Mouse (Mus musculus): ENCODE measurements around the gene Rpl10-ps3. TPM values are rescaled to one million over a fixed set of nuclear protein-coding genes. Genes with fewer than 3 reads are reported as not detected.
A peak's percentile ranks its signal among the peaks of the same experiment; 100 is the strongest.

Rpl10-ps3 gene
- total RNA-seq, 4 experiments from 2014 or later = 353 to 500 (median 419) TPM

- DNase-seq (ENCODE audit: low spot score in 2 of 2) = no peak
Measured at GRCm38 (mm10) chr9:50311036-50311545, 33.7 kb downstream of the Rpl10-ps3 start.

GRCm38 (mm10) chr9:50305666-50306402 lies 38.9 kb downstream of the Rpl10-ps3 start:
- DNase-seq (ENCODE audit: low spot score in 2 of 2) = peak; percentile 22 to 65

- DNase-seq (ENCODE audit: low spot score in 2 of 2) = no peak
Measured at GRCm38 (mm10) chr9:50305046-50305445, 39.7 kb downstream of the Rpl10-ps3 start.

- DNase-seq (ENCODE audit: low spot score in 2 of 2) = no peak
Measured at GRCm38 (mm10) chr9:50304004-50304403, 40.8 kb downstream of the Rpl10-ps3 start.

GRCm38 (mm10) chr9:50301722-50302121 lies 43.0 kb downstream of the Rpl10-ps3 start:
- DNase-seq (ENCODE audit: low spot score in 2 of 2) = peak; percentile 13 to 79

GRCm38 (mm10) chr9:50298389-50298788 lies 46.4 kb downstream of the Rpl10-ps3 start:
- DNase-seq (ENCODE audit: low spot score in 2 of 2) = no peak

Other genes starting within 250 kb of the Rpl10-ps3 start
- not detected for gene Plet1, start 149.6 kb upstream of the Rpl10-ps3 start, total RNA-seq (2022)
- 10 to 100 TPM; 28.2 to 31.7 (median 29.5) TPM for gene Pts, start 183.8 kb upstream of the Rpl10-ps3 start, total RNA-seq (2022)
- gene Il18, start 209.9 kb upstream of the Rpl10-ps3 start, total RNA-seq (2022) = 10 to 100 TPM; 20.2 to 26.5 (median 25.1) TPM
- gene Bco2, start 210.2 kb upstream of the Rpl10-ps3 start, total RNA-seq (2022) = 1 to 10 TPM; 4.1 to 4.8 (median 4.4) TPM
- gene Tex12, start 216.4 kb upstream of the Rpl10-ps3 start, total RNA-seq (2022) = not detected

All from left cerebral cortex, adult 8-10 months (tissue).